Mouse (Mus musculus) MEL (cell line): ENCODE data around the gene Tmc2. TPM values are rescaled to one million over a fixed set of nuclear protein-coding genes. Genes with fewer than 3 reads are reported as not detected.
A peak's percentile ranks its signal among the peaks of the same experiment; 100 is the strongest.

Source experiments
- DNase-seq: peaks from one replicate; pipeline ENCODE4 v3.0.0; 2011; ENCODE audit warnings: low read depth, low spot score
- H3K27ac ChIP-seq: 2 replicates; pipeline ENCODE4 v1.5.1; 2012; ENCODE audit warnings: low read depth, mild to moderate bottlenecking, control low read depth, low read length, moderate library complexity; ENCODE audit not compliant: control insufficient read depth
- H3K27me3 ChIP-seq, 2 experiments: fragments of 150-350 bp in 1 of 2; sonication (generic) in 1 of 2; 2 replicates each; pipeline ENCODE4 v1.6.1; 2012; ENCODE audit warnings: low read length in 2 of 2, mild to moderate bottlenecking in 2 of 2, improper control_type of control experiment in 1 of 2, moderate library complexity in 1 of 2; ENCODE audit not compliant: insufficient read depth in 2 of 2, control insufficient read depth in 1 of 2
- H3K36me3 ChIP-seq, 2 experiments: 2 replicates each; pipeline ENCODE4 v1.6.1; 2012 to 2014; ENCODE audit warnings: low read length in 2 of 2, improper control_type of control experiment in 1 of 2, inconsistent platforms in 1 of 2, mild to moderate bottlenecking in 1 of 2; ENCODE audit not compliant: insufficient read depth in 2 of 2, control insufficient read depth in 1 of 2
- H3K4me1 ChIP-seq, 2 experiments: fragments of 150-350 bp in 1 of 2; sonication (generic) in 1 of 2; 2 replicates each; pipeline ENCODE4 v1.6.1; 2012; ENCODE audit warnings: low read length in 2 of 2, improper control_type of control experiment in 1 of 2, mild to moderate bottlenecking in 1 of 2; ENCODE audit not compliant: insufficient read depth in 2 of 2, control insufficient read depth in 1 of 2
- H3K4me3 ChIP-seq, 2 experiments: fragments of 150-350 bp in 1 of 2; sonication (generic) in 1 of 2; 2 replicates each; pipeline ENCODE4 v1.5.1; 2012; ENCODE audit warnings: low read depth in 2 of 2, low read length in 2 of 2, mild to moderate bottlenecking in 2 of 2, moderate library complexity in 2 of 2, control low read depth in 1 of 2, improper control_type of control experiment in 1 of 2; ENCODE audit not compliant: control insufficient read depth in 1 of 2, insufficient read depth in 1 of 2
- H3K79me2 ChIP-seq: 2 replicates; pipeline ENCODE4 v1.6.1; 2012; ENCODE audit warnings: mild to moderate bottlenecking, low read length, moderate library complexity; ENCODE audit not compliant: control insufficient read depth, poor library complexity, insufficient read depth
- H3K9ac ChIP-seq: 2 replicates; pipeline ENCODE4 v1.6.1; 2012; ENCODE audit warnings: low read depth, mild to moderate bottlenecking, control low read depth, low read length, moderate library complexity; ENCODE audit not compliant: control insufficient read depth, poor library complexity, severe bottlenecking
- H3K9me3 ChIP-seq: fragments of 150-350 bp; sonication (generic); replicated peaks from 2 replicates; pipeline ENCODE4 v1.6.1; 2012; ENCODE audit warnings: mild to moderate bottlenecking, low read length, improper control_type of control experiment, moderate library complexity; ENCODE audit not compliant: insufficient read depth
- BHLHE40 ChIP-seq: IDR thresholded peaks from 2 replicates; pipeline ENCODE4 v1.6.1; 2012; ENCODE audit warnings: low read depth, mild to moderate bottlenecking, inconsistent platforms, low read length, improper control_type of control experiment, borderline replicate concordance
- CHD1 ChIP-seq: IDR thresholded peaks from 2 replicates; pipeline ENCODE4 v1.6.1; 2012; ENCODE audit warnings: low read depth, mild to moderate bottlenecking, inconsistent platforms, low read length, improper control_type of control experiment
- CHD2 ChIP-seq: IDR thresholded peaks from 2 replicates; pipeline ENCODE4 v1.6.1; 2011; ENCODE audit warnings: low read length, improper control_type of control experiment
- CTCF ChIP-seq, 3 experiments: IDR thresholded peaks in 2 of 3; conservative IDR thresholded peaks in 1 of 3; 2 replicates each; pipeline ENCODE4 v1.5.1; 2011 to 2012; ENCODE audit warnings: low read length in 3 of 3, low read depth in 2 of 3, mild to moderate bottlenecking in 2 of 3, improper control_type of control experiment in 1 of 3, inconsistent platforms in 1 of 3, mixed read lengths in 1 of 3, moderate library complexity in 1 of 3; ENCODE audit not compliant: control insufficient read depth in 1 of 3, insufficient read depth in 1 of 3, poor library complexity in 1 of 3, severe bottlenecking in 1 of 3
- E2F4 ChIP-seq: IDR thresholded peaks from 2 replicates; pipeline ENCODE4 v1.6.1; 2011; ENCODE audit warnings: low read depth, low read length, improper control_type of control experiment, borderline replicate concordance
- ELF1 ChIP-seq: IDR thresholded peaks from 2 replicates; pipeline ENCODE4 v1.6.1; 2014; ENCODE audit warnings: low read depth, mild to moderate bottlenecking, inconsistent platforms, low read length, improper control_type of control experiment, moderate library complexity
- GATA1 ChIP-seq: IDR thresholded peaks from 2 replicates; pipeline ENCODE4 v1.6.1; 2011; ENCODE audit warnings: low read depth, low read length, improper control_type of control experiment
- HCFC1 ChIP-seq: IDR thresholded peaks from 2 replicates; pipeline ENCODE4 v1.6.1; 2012; ENCODE audit warnings: low read depth, mild to moderate bottlenecking, inconsistent platforms, low read length, improper control_type of control experiment, moderate library complexity
- JUND ChIP-seq: IDR thresholded peaks from 2 replicates; pipeline ENCODE4 v1.6.1; 2011; ENCODE audit warnings: low read depth, mild to moderate bottlenecking, improper control_type of control experiment, low read length
- KAT2A ChIP-seq: conservative IDR thresholded peaks from 2 replicates; pipeline ENCODE4 v1.6.1; 2012; ENCODE audit warnings: low read depth, low read length, improper control_type of control experiment, inconsistent platforms
- MAFK ChIP-seq: IDR thresholded peaks from 2 replicates; pipeline ENCODE4 v1.6.1; 2011; ENCODE audit warnings: low read depth, mild to moderate bottlenecking, low read length, improper control_type of control experiment, borderline replicate concordance
- MAX ChIP-seq: IDR thresholded peaks from 2 replicates; pipeline ENCODE4 v1.6.1; 2011; ENCODE audit warnings: low read length, improper control_type of control experiment
- MAZ ChIP-seq: IDR thresholded peaks from 2 replicates; pipeline ENCODE4 v1.6.1; 2012; ENCODE audit warnings: low read depth, mild to moderate bottlenecking, inconsistent platforms, low read length, improper control_type of control experiment
- MYC ChIP-seq: IDR thresholded peaks from 2 replicates; pipeline ENCODE4 v1.6.1; 2011; ENCODE audit warnings: low read depth, mild to moderate bottlenecking, low read length, improper control_type of control experiment, moderate library complexity
- NRF1 ChIP-seq: IDR thresholded peaks from 2 replicates; pipeline ENCODE4 v1.6.1; 2014; ENCODE audit warnings: low read depth, mild to moderate bottlenecking, inconsistent platforms, low read length, improper control_type of control experiment, moderate library complexity; ENCODE audit not compliant: poor library complexity, insufficient read depth, severe bottlenecking
- POLR2AphosphoS2 ChIP-seq: IDR thresholded peaks from 2 replicates; pipeline ENCODE4 v1.6.1; 2011; ENCODE audit warnings: low read length, improper control_type of control experiment
- RAD21 ChIP-seq: IDR thresholded peaks from 2 replicates; pipeline ENCODE4 v1.6.1; 2011; ENCODE audit warnings: mild to moderate bottlenecking, low read depth, low read length, improper control_type of control experiment
- RCOR1 ChIP-seq: IDR thresholded peaks from 2 replicates; pipeline ENCODE4 v1.6.1; 2012; ENCODE audit warnings: low read depth, mild to moderate bottlenecking, inconsistent platforms, low read length, improper control_type of control experiment
- SIN3A ChIP-seq: IDR thresholded peaks from 2 replicates; pipeline ENCODE4 v1.6.1; 2012; ENCODE audit warnings: low read length, improper control_type of control experiment, inconsistent platforms
- SMC3 ChIP-seq: IDR thresholded peaks from 2 replicates; pipeline ENCODE4 v1.6.1; 2011; ENCODE audit warnings: low read depth, low read length, improper control_type of control experiment
- TAL1 ChIP-seq: IDR thresholded peaks from 2 replicates; pipeline ENCODE4 v1.6.1; 2012; ENCODE audit warnings: mild to moderate bottlenecking, inconsistent platforms, low read length, moderate library complexity, mixed read lengths
- TBP ChIP-seq: IDR thresholded peaks from 2 replicates; pipeline ENCODE4 v1.8.0; 2011; ENCODE audit warnings: low read depth, low read length, improper control_type of control experiment
- TCF12 ChIP-seq: IDR thresholded peaks from 2 replicates; pipeline ENCODE4 v1.6.1; 2014; ENCODE audit warnings: low read depth, mild to moderate bottlenecking, inconsistent platforms, low read length, improper control_type of control experiment, moderate library complexity
- UBTF ChIP-seq: IDR thresholded peaks from 2 replicates; pipeline ENCODE4 v1.6.1; 2012; ENCODE audit warnings: low read depth, mild to moderate bottlenecking, inconsistent platforms, low read length, improper control_type of control experiment, moderate library complexity, borderline replicate concordance; ENCODE audit not compliant: insufficient read depth
- USF1 ChIP-seq: IDR thresholded peaks from 2 replicates; pipeline ENCODE4 v1.6.1; 2014; ENCODE audit warnings: low read depth, mild to moderate bottlenecking, inconsistent platforms, low read length, improper control_type of control experiment, moderate library complexity
- USF2 ChIP-seq, 2 experiments: IDR thresholded peaks; 2 replicates each; pipeline ENCODE4 v1.6.1; 2011 to 2012; ENCODE audit warnings: improper control_type of control experiment in 2 of 2, low read length in 2 of 2, borderline replicate concordance in 1 of 2, inconsistent platforms in 1 of 2, low read depth in 1 of 2, mild to moderate bottlenecking in 1 of 2; ENCODE audit not compliant: insufficient read depth in 1 of 2
- ZC3H11A ChIP-seq: IDR thresholded peaks from 2 replicates; pipeline ENCODE4 v1.6.1; 2012; ENCODE audit warnings: low read depth, mild to moderate bottlenecking, inconsistent platforms, low read length, improper control_type of control experiment
- ZKSCAN1 ChIP-seq: IDR thresholded peaks from 2 replicates; pipeline ENCODE4 v1.6.1; 2012; ENCODE audit warnings: low read depth, mild to moderate bottlenecking, inconsistent platforms, low read length, improper control_type of control experiment, moderate library complexity
- ZMIZ1 ChIP-seq: IDR thresholded peaks from 2 replicates; pipeline ENCODE4 v1.6.1; 2012; ENCODE audit warnings: low read depth, mild to moderate bottlenecking, inconsistent platforms, low read length, improper control_type of control experiment, moderate library complexity
- ZNF384 ChIP-seq: IDR thresholded peaks from 2 replicates; pipeline ENCODE4 v1.6.1; 2012; ENCODE audit warnings: low read depth, mild to moderate bottlenecking, inconsistent platforms, low read length, improper control_type of control experiment
- polyA plus RNA-seq, 2 experiments: library from polyadenylated mRNA; stranded (reverse) in 1 of 2; unstranded in 1 of 2; fragments of >175 nt in 1 of 2; fragments of >200 nt in 1 of 2; gene quantifications; 2 replicates each; pipeline versions ENCODE4 v1.2.1 to v1.2.4; 2012; ENCODE audit warnings: low replicate concordance in 2 of 2, low read depth in 1 of 2; ENCODE audit not compliant: insufficient read length in 2 of 2, insufficient read depth in 1 of 2, missing spikeins in 1 of 2
- total RNA-seq: library from RNA; depleted of rRNA; stranded (reverse); fragments of 300-350 nt; gene quantifications from 2 replicates; pipeline ENCODE4 v1.2.3, GENCODE M21; 2012

The Tmc2 gene
- total and polyA plus RNA-seq, 3 experiments = not detected

- no peaks in the 10 kb centered on the region for H3K9me3 ChIP-seq
- H3K27ac ChIP-seq = no peak overlapping the region
- H3K79me2 ChIP-seq = no peaks in the 10 kb centered on the region
- H3K4me3 ChIP-seq = no peak overlapping the region
- TF ChIP-seq NRF1 = no peak
- no peak for TF ChIP-seq ZNF384
- peak; percentile 91 for TF ChIP-seq ZC3H11A
- TF ChIP-seq RAD21 = peak; percentile 94
- TF ChIP-seq CTCF (IDR thresholded peaks at IDR 0.05 in 2 of 3, conservative IDR thresholded peaks at IDR 0.05 in 1 of 3; ENCODE audit: control insufficient read depth in 1 of 3, insufficient read depth in 1 of 3, low read depth in 2 of 3, low read length in 3 of 3, poor library complexity in 1 of 3, severe bottlenecking in 1 of 3) = peak in 2 of 3 experiments; percentile 72 to 73; a peak in 5 of 6 replicates
- peak; percentile 67; the same call in 1 of the 2 replicates for TF ChIP-seq USF1
- peak; percentile 54; the same call in 1 of the 2 replicates for TF ChIP-seq BHLHE40
- no peak for TF ChIP-seq POLR2AphosphoS2
- TF ChIP-seq SMC3 = peak; percentile 97
- TF ChIP-seq MAZ = 0 out of 2 replicates have a peak, but pooled peaks have one; percentile 38
- peak; percentile 60; the same call in 1 of the 2 replicates for TF ChIP-seq SIN3A
- H3K9ac ChIP-seq = no peak overlapping the region
- peaks cover 0 to 9% of the 10 kb centered on the region in 2 experiments; a peak in 2 of 4 replicates for H3K36me3 ChIP-seq
- peak; percentile 82 for DNase-seq
- H3K27me3 ChIP-seq = no peaks in the 10 kb centered on the region
- peaks cover 6 to 17% of the 10 kb centered on the region in 2 experiments; a peak in 3 of 4 replicates for H3K4me1 ChIP-seq
Measured at GRCm38 (mm10) chr2:130291434-130291833, 96.4 kb downstream of the Tmc2 start.

DNA sequence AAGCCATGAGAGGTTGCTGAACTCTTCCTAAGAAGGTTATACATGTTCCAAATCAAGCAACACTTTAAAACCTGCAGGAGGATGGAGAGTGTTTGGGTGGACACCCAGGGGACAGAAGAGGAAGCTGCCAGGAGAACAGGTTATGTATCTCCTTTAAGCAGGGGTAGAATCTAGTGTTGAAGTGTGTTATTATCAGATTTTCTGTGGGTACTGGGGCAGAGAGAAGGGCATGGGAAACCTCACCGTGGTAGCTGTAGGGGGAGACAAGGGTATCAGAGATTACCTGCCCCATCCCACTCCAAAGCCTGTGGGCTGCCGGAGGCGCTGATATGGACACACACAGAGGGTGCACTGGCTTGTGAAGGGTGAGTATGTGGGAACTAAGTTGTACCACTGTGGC lies 98.0 kb downstream of the Tmc2 start:
- H3K79me2 ChIP-seq = no peaks in the 10 kb centered on the region
- no peak overlapping the region for H3K9ac ChIP-seq
- no peaks in the 10 kb centered on the region for H3K9me3 ChIP-seq
- H3K27ac ChIP-seq = peak overlapping the region; percentile 22; the same call in 1 of the 2 replicates
- no peak for DNase-seq
- H3K4me1 ChIP-seq = peaks cover 6 to 17% of the 10 kb centered on the region in 2 experiments; a peak in 3 of 4 replicates
- H3K36me3 ChIP-seq = peaks cover 0 to 9% of the 10 kb centered on the region in 2 experiments; a peak in 2 of 4 replicates
- no peak overlapping the region for H3K4me3 ChIP-seq
- no peaks in the 10 kb centered on the region for H3K27me3 ChIP-seq
- TF ChIP-seq TCF12 = peak; percentile 67
- TF ChIP-seq MYC = no peak
- TF ChIP-seq ELF1 = no peak
- TF ChIP-seq HCFC1 = no peak
- no peak for TF ChIP-seq UBTF
- TF ChIP-seq GATA1 = 0 out of 2 replicates have a peak, but pooled peaks have one; percentile 38
- TF ChIP-seq MAZ = no peak
- no peak for TF ChIP-seq E2F4
- TF ChIP-seq MAX = no peak
- no peak for TF ChIP-seq NRF1
- TF ChIP-seq USF1 = no peak
- TF ChIP-seq USF2 (IDR thresholded peaks at IDR 0.05; ENCODE audit: borderline replicate concordance in 1 of 2, insufficient read depth in 1 of 2, low read depth in 1 of 2, low read length in 2 of 2) = no peak
- no peak for TF ChIP-seq CHD2
- TF ChIP-seq TBP = no peak
- no peak for TF ChIP-seq ZMIZ1
- no peak for TF ChIP-seq MAFK
- no peak for TF ChIP-seq CHD1
- no peak for TF ChIP-seq ZC3H11A
- no peak for TF ChIP-seq KAT2A
- no peak for TF ChIP-seq POLR2AphosphoS2
- peak; percentile 44; the same call in 1 of the 2 replicates for TF ChIP-seq RCOR1
- peak; percentile 38 for TF ChIP-seq TAL1
- no peak for TF ChIP-seq JUND
- no peak for TF ChIP-seq ZKSCAN1
- TF ChIP-seq SMC3 = no peak
